Mouse (Mus musculus): Measurements from ENCODE around the gene Slco4c1. TPM values are rescaled to one million over a fixed set of nuclear protein-coding genes. Genes with fewer than 3 reads are reported as not detected.

Slco4c1 gene
- polyA plus RNA-seq (2014; fragmentation: Illumina TruSeq; extraction: RNeasy Lipid Tissue Mini Kit (QIAGEN cat#74804); ENCODE audit: low read depth, low replicate concordance) = 0.08 TPM

DNA sequence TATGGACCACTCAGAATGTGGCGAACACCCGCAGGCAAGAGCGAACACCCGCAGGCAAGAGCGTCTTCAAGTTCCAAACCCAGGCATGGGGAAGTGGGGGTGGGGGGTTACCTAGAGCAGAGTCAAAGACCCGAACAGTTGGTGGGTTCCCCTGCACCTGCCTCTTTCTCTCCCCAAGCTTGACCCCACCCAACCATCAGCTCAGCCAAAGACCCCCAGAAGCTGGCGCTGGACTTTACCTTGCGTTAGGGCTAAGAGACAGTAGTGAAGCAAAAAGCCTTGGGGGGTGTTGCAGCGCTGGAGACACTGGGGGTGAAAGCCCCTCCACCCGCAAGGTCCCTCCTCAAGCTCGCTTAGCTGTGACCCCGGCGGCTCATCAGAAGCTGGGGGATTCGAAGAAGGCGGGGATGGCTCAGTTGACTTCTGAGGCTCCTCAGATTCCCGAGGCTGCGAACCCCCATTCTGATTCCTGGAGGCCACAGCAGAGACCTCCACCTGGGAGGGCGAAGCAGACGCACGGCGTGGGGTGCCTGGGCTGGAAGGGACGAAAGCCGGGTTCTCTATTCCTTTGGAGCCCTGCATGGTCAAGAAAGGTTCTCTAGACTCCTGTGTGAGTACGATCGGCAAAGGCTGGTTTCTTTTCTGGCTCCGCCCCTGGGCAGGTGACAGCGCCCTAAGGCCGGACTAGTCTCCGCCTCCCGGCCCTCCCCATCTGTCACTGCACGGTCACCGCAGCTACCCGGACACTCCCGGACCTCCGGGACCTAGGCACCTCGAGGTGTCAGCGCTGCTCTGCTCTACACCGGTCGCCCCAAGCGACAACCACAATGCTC is at the start of gene Slco4c1:
Gene Slco4c1, minus strand, starts transcription at position 644 of the 833 bp plus-strand sequence.

All from liver, adult 10 weeks (tissue).